Mouse (Mus musculus) CD4-positive, CD25-positive, alpha-beta regulatory T cell, adult 4 months (primary cell): ENCODE measurements around the gene Clec11a. TPM values are rescaled to one million over a fixed set of nuclear protein-coding genes. Genes with fewer than 3 reads are reported as not detected.
A peak's percentile ranks its signal among the peaks of the same experiment; 100 is the strongest.

Source experiments
- ATAC-seq: one replicate; pipeline ENCODE4 v1.8.0; 2017
- polyA plus RNA-seq, 2 experiments: library from polyadenylated mRNA; unstranded; fragments of 100-300 nt; shearing (Covaris generic); gene quantifications; one replicate each; pipeline ENCODE4 v1.2.1; 2017

Clec11a gene
- polyA plus RNA-seq, 2 experiments from 2014 or later, result 0.35 to 0.66 TPM

DNA sequence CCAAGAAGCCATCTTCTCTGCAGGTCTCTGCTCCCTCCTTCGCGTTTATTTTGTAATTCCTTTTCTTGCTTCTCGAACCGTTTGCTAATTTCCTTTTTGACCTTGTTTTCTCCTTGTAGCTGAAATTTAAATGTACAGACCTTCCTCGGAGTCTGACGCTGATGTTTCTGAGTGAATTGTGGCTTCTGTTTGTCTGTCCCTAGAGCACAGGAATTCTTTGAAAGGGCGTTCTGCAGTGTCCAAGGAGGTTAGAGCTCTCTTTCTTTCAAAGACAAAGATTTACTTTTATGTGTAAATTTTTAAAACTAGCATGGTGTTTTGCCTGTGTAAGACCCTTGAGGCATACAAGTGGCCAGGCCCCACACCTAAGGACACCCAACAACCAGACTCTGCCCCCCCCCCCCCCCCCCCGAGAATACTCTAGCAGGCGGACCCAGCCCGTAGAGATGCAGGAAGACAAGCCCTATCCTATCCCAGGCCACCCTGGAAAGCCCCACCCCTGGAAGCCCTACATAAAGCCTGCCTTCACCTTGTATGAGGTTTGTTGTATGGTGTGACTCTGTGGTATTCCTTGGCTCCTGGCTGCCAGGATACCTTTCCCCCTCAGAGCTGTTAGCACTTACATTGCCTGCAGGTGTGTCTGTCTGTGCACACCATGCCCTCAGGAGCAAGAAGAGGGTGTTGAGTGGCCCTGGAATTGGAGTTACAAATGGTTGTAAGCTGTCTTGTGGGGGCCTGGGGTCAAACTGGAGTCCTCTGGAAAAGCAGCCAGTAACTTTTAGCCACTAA lies 30.0 kb downstream of the Clec11a start:
- ATAC-seq, result no peak

DNA sequence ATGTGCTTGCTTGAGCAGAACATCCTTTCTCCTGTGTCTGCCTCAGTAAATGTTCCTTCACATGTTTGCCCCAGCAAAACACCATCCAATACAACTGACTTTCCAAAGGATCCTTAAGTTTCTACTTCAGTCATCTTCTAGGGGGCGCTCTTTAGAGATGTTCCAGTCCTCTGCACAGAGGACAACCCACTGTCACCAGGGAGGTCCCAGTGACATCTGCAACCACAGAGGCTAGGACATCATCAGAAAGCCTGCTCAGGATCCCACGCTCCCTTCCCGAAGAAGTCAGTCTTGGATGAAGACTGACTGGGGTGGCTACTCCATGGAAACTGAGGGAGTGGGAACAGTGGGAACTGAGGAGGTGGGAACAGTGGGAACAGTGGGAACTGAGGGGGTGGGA lies 31.2 kb downstream of the Clec11a start:
- ATAC-seq, result no peak

GRCm38 (mm10) chr7:44274096-44274495 lies 32.6 kb downstream of the Clec11a start:
- ATAC-seq, result no peak

DNA sequence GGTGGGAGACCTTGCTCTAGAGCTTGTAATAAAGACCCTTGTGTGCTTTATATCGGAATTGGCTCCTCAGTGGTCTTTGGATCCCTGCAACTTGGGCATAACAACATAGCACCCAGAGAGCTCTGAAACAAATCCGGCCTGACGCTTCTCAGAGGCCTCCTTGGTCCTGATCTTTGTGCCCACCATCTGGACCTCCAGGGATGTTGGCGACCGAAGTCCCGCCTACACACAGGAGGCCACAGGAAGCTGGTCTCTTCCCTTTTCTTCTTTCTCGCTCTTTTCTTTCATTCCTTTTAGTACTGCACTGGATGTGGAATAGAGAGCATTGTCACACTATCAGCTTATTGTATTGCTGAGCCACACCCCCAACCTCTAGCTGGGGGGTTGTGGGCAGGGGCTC lies 33.3 kb downstream of the Clec11a start:
- no peak for ATAC-seq

GRCm38 (mm10) chr7:44272546-44272945 lies 34.2 kb downstream of the Clec11a start:
- ATAC-seq, result no peak

- ATAC-seq, result no peak
These were observed 35.4 kb downstream of the Clec11a start for GRCm38 (mm10) chr7:44271309-44271708.

DNA sequence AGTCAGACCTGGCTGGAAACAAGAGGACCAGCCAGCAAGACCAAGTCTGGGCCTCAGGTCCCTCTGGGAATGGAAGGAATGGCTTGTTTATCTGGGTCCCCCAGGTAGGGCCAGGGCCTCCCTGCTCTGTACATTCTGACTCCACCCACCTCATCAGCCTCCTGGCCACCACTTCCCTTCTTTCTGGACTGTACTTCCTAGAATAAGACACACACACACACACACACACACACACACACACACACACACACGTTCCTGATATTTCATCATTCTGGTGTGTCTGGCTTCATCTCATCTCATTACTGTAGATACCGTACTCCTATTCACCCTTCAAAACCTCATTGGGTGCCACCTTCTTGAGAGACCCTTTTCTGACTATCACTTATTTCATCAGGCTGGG lies 37.3 kb downstream of the Clec11a start:
- no peak for ATAC-seq

DNA sequence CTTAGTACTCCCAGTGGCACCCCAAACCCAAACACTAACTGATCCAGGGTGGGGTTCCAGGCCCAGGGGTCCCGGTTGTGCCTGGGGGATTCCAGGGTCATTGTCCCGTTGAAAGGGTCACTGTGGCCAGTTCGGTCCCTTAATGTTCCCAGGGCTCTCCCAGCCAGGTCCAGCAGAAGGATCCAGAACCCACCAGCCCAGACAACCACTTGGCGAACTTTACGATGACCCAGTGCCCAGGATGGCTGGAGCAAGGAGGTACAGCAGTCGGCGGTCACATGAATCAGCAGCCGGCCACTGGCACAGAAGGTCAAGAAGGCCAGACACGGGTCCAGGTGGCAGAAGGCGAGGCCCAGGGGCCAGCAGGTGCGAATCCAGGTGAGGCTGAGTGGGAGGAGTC lies 38.6 kb downstream of the Clec11a start:
- ATAC-seq, result no peak

DNA sequence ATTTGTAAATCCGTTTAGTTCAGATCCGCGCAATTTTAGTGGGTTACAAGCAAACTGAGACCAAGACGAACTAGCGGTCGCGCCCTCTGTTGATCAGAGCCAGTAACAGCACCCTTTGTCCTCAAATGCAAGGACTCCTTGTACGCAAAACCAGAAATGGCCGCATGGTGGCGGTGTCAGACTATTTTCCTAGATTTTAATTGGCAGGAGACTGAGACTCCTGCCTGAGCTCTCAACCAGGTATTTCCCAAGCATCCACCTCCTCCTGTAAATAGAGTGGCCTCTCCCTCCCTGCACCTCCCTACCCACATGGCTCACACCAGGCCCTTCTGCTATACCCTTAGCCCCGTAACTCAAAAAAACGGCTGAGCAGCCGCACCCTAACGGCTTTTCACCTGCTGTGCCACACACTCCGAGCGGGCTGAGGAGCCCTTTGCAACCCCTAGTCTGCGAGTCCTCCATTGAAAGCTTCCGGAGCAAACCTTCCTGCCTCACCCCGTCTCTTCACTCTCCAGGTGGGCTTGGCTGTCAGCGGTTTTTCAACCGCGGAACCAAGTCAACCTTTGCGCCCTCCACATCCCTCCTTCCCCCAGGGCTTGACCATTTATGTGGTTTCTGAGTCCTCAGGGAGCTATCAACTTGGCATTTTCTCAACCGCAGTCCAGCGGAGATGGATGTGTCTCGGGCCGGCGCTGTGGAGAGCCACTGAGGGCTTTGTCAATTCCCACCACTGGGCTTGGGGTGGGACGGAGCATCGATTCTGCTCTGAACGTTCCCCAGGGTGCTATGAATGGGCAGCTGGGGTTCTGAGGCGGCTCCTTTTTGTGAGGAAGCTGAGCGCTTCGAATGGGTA lies 43.7 kb downstream of the Clec11a start:
- peak; percentile 93 for ATAC-seq

- no peak for ATAC-seq
These were observed 45.6 kb downstream of the Clec11a start, which contains the start of gene Gm15517 for GRCm38 (mm10) chr7:44261147-44261546. Gene Gm15517 (plus strand): TSS chr7:44261447.

GRCm38 (mm10) chr7:44260410-44260809 lies 46.3 kb downstream of the Clec11a start:
- ATAC-seq, result no peak

- no peak for ATAC-seq
These were observed 49.4 kb downstream of the Clec11a start, which contains the start of gene Acp4 for GRCm38 (mm10) chr7:44257278-44257677. Gene Acp4 (minus strand): TSS chr7:44257378.

DNA sequence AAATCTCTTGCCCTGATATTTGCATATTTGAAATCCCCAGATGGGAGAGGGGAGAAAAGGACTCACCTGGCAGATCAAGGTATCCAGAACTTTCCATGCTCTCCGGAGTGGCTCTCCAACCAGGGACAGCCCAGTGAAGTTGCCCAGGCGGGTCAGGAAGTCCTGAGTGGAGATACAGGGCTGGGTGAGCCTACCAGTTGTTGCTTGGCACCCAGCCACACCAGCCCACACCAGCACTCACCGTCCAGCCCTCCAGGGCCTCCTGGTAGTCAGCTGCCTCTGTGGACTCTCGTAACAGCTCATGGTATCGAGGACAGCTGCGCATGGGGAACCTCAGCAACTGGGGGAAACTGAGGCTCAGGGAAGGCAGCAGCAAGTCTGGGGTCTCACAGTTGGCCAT lies 51.8 kb downstream of the Clec11a start:
- no peak for ATAC-seq

DNA sequence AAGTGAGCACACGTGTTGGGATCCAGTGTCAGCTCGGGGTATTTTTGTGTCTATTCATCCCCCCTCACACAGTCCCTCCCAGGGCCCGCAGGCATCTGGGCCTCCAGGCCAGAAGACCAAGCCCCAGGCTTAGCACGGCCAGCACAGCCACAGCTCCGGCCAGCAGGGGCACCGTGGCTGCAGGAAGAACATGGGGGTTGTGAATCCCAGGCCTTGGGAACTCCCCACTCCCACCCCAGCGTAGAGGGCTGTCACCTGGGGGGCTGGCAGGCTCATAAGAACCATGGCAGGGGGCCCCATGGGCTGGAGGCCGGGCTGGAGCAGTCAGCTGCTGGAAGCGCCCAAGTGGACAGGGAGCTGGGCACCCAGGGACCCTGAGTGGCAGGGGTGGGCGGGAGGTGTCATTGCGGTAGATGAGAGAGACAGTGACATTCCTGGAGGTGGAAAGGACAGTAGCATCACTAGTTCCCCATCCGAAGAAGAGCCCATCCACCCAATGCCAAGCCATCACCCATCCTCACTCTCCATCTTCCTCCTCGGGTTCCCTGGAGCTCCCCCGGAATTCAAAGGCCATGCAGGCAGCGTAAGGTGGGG lies 53.6 kb downstream of the Clec11a start:
- ATAC-seq, result no peak

Other genes starting within 250 kb of the Clec11a start
- gene Klk1b21, start 204.6 kb downstream of the Clec11a start, polyA plus RNA-seq, result not detected
- not detected for gene Klk1b22, start 194.2 kb downstream of the Clec11a start, polyA plus RNA-seq
- not detected for gene Klk1b16, start 170.1 kb downstream of the Clec11a start, polyA plus RNA-seq
- gene Klk1b24, start 118.7 kb downstream of the Clec11a start, polyA plus RNA-seq, result not detected
- gene Klk1b3, start 108.7 kb downstream of the Clec11a start, polyA plus RNA-seq, result not detected
- not detected for gene Klk1b4, start 99.5 kb downstream of the Clec11a start, polyA plus RNA-seq
- not detected for gene Klk1b5, start 91.0 kb downstream of the Clec11a start, polyA plus RNA-seq
- 1 to 10 TPM in 1 of 2 experiments, not detected in 1; 1.0 TPM for gene Klk1, start 81.5 kb downstream of the Clec11a start, polyA plus RNA-seq
- not detected for gene Gm36864, start 70.7 kb downstream of the Clec11a start, polyA plus RNA-seq
- gene 1700028J19Rik, start 60.2 kb downstream of the Clec11a start, polyA plus RNA-seq, result 1 to 10 TPM in 1 of 2 experiments, under 1 TPM in 1; 0.93 to 1.7 TPM
- gene 2410002F23Rik, start 60.2 kb downstream of the Clec11a start, polyA plus RNA-seq, result 100 to 1,000 TPM; 101 to 192 TPM
- not detected for gene Acp4, start 49.5 kb downstream of the Clec11a start, polyA plus RNA-seq
- gene Gm15517, start 45.5 kb downstream of the Clec11a start, polyA plus RNA-seq, result not detected
- under 1 TPM; 0.12 to 0.58 TPM for gene Shank1, start 3.4 kb upstream of the Clec11a start, polyA plus RNA-seq
- not detected for gene Syt3, start 77.2 kb upstream of the Clec11a start, polyA plus RNA-seq
- not detected for gene 1700008O03Rik, start 78.9 kb upstream of the Clec11a start, polyA plus RNA-seq
- gene Lrrc4b, start 122.1 kb upstream of the Clec11a start, polyA plus RNA-seq, result not detected
- under 1 TPM in 1 of 2 experiments, not detected in 1; 0.73 TPM for gene Aspdh, start 158.5 kb upstream of the Clec11a start, polyA plus RNA-seq
- 10 to 100 TPM; 54.9 to 76.4 TPM for gene Josd2, start 161.1 kb upstream of the Clec11a start, polyA plus RNA-seq
- gene Emc10, start 189.6 kb upstream of the Clec11a start, polyA plus RNA-seq, result 10 to 100 TPM; 15.2 to 16.1 TPM
- gene Fam71e1, start 189.7 kb upstream of the Clec11a start, polyA plus RNA-seq, result 1 to 10 TPM; 3.9 to 5.4 TPM
- gene Mybpc2, start 217.8 kb upstream of the Clec11a start, polyA plus RNA-seq, result not detected
- gene Spib, start 225.2 kb upstream of the Clec11a start, polyA plus RNA-seq, result 1 to 10 TPM in 1 of 2 experiments, under 1 TPM in 1; 0.11 to 4.2 TPM
- 10 to 100 TPM; 18.4 to 45.5 TPM for gene Pold1, start 241.9 kb upstream of the Clec11a start, polyA plus RNA-seq
- 10 to 100 TPM; 42.2 to 57.7 TPM for gene Nr1h2, start 247.0 kb upstream of the Clec11a start, polyA plus RNA-seq